Mouse (Mus musculus): ENCODE measurements around the gene Iqschfp.

DNA sequence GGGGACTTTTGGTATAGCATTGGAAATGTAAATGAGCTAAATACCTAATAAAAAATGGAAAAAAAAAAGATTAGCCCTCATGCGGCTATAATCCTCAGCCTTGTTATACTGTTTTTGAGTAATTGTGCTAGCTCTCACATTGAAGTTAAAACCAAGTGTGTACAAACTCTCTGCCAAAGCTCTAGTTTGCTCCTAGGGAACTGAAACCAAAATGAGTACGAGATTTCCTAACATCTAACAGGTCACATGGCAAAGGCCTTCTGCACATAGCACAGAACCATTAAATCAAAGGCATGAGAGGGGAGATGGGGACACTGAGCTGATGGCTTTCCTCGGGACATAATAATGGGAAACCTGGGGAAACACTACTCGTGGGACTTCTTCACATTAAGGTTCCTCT, 10.5 kb downstream of the Iqschfp start:
- TF ChIP-seq CTCF (IDR thresholded peaks at IDR 0.05; ENCODE audit: extremely low read depth, insufficient read depth, low read length) (no peak), POLR2A (IDR thresholded peaks at IDR 0.05; ENCODE audit: extremely low read depth, insufficient read depth, low read length) (no peak)

Measured in cortical plate, adult 2 months (tissue).